ENCODE assay signal across 16 mouse cellular contexts in the genomic region with DNA sequence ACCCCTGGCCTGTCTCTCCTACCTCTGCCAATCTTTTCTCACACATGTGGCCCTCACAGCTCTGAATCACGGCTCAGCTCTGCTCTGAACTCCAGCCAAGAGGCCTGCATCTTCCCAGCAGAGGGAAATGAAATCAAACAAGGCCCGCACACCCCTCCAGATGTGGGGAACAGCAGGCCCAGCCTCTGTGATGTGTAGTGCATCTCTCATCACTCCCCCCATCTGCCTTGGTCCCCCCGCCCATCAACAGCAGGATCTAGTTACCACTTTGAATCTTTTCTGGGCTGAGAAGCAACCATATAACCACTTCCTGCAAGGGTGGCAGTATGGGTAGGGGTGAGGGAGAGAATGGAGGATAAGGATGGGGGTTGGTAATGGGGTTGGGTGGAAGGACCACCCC. TPM values are rescaled to one million over a fixed set of nuclear protein-coding genes. Genes with fewer than 3 reads are reported as not detected.
DNase-seq lines count a peak whose midpoint lies in the region; ATAC-seq lines count a peak whose summit lies in the region.
"Had no signal": no experiment of that assay in that cellular context is flagged by ENCODE, and none has a peak within 500 bp of the region (broad histone marks: within the 10 kb centered on the region; RNA-seq: fewer than 3 reads in every experiment).

No protein-coding gene starts in this region.

- peaks cover 22% of the 10 kb centered on the region for H3K4me1 ChIP-seq in embryonic facial prominence, embryonic 13.5 days
- no peaks in the 10 kb centered on the region for H3K4me1 ChIP-seq in intestine, embryonic 16.5 days (ENCODE audit: control insufficient read depth, insufficient read depth, low read length)
- H3K4me1 ChIP-seq: liver, embryonic 13.5 days; stomach, embryonic 15.5 days had no signal

- no peaks in the 10 kb centered on the region for H3K27me3 ChIP-seq in embryonic facial prominence, embryonic 13.5 days
- no peaks in the 10 kb centered on the region for H3K27me3 ChIP-seq in intestine, embryonic 16.5 days (replicated peaks; ENCODE audit: control insufficient read depth, insufficient read depth, low read length)
- H3K27me3 ChIP-seq: heart, embryonic 13.5 days; liver, embryonic 13.5 days; stomach, embryonic 15.5 days had no signal

- H3K27ac ChIP-seq in embryonic facial prominence, embryonic 13.5 days: peak overlapping the region; percentile 80
- H3K27ac ChIP-seq in intestine, embryonic 16.5 days (ENCODE audit: low read length): no peak overlapping the region
- H3K27ac ChIP-seq: heart, embryonic 13.5 days; hindbrain, embryonic 14.5 days; liver, embryonic 13.5 days; macrophage; stomach, embryonic 15.5 days had no signal

- peak; percentile 39 for DNase-seq in 3134 (ENCODE audit: extremely low read depth, insufficient read length, low spot score)
- peak; percentile 21 for DNase-seq in 416B (ENCODE audit: low read depth)
- DNase-seq in naive thymus-derived CD4-positive, alpha-beta T cell, adult 2 months (ENCODE audit: low read depth): peak; percentile 42
- no peak for DNase-seq in heart, postnatal 10 days
- DNase-seq in testis, postnatal 10 days (ENCODE audit: low spot score): no peak
- DNase-seq: cerebellum, adult 8-10 months; gastrocnemius, postnatal 25 days; kidney, adult 9 months; liver, embryonic 13.5 days; retina, postnatal 1 day had no signal

- no peak overlapping the region for H3K4me2 ChIP-seq in embryonic facial prominence, embryonic 13.5 days
- no peak overlapping the region for H3K4me2 ChIP-seq in intestine, embryonic 16.5 days (ENCODE audit: low read depth, low read length)
- H3K4me2 ChIP-seq: heart, embryonic 13.5 days; hindbrain, embryonic 14.5 days; liver, embryonic 13.5 days; stomach, embryonic 15.5 days had no signal

- intact Hi-C loops in heart, postnatal 10 days (cut with DNase I): no loop called here

- peak; percentile 52 for ATAC-seq in embryonic facial prominence, embryonic 13.5 days (ENCODE audit: insufficient number of reproducible peaks, insufficient read depth, low FRiP score, low TSS enrichment, low read depth)
- ATAC-seq in intestine, embryonic 16.5 days: no peak

- 0 out of 2 replicates have a peak overlapping the region, but pooled peaks have one; percentile 32 for H3K9ac ChIP-seq in embryonic facial prominence, embryonic 13.5 days
- H3K9ac ChIP-seq in intestine, embryonic 16.5 days (ENCODE audit: low read depth, low read length): no peak overlapping the region
- H3K9ac ChIP-seq: heart, embryonic 13.5 days; hindbrain, embryonic 14.5 days; liver, embryonic 13.5 days; stomach, embryonic 15.5 days had no signal

- 33% methylated on average over 3 of the region's 3 CpGs for WGBS in embryonic facial prominence, embryonic 13.5 days
- WGBS in intestine, embryonic 16.5 days: 54% methylated on average over 3 of the region's 3 CpGs

- no peaks in the 10 kb centered on the region for H3K36me3 ChIP-seq in embryonic facial prominence, embryonic 13.5 days
- no peaks in the 10 kb centered on the region for H3K36me3 ChIP-seq in intestine, embryonic 16.5 days (ENCODE audit: control insufficient read depth, insufficient read depth, low read length)
- H3K36me3 ChIP-seq: heart, embryonic 13.5 days; liver, embryonic 13.5 days; stomach, embryonic 15.5 days had no signal

- H3K9me3 ChIP-seq in embryonic facial prominence, embryonic 13.5 days: no peaks in the 10 kb centered on the region; the same call in 1 of the 2 replicates
- no peaks in the 10 kb centered on the region for H3K9me3 ChIP-seq in intestine, embryonic 16.5 days (ENCODE audit: control insufficient read depth, low read length)
- H3K9me3 ChIP-seq: heart, embryonic 13.5 days; liver, embryonic 13.5 days; stomach, embryonic 15.5 days had no signal

- H3K4me3 ChIP-seq in embryonic facial prominence, embryonic 13.5 days: no peak overlapping the region
- no peak overlapping the region for H3K4me3 ChIP-seq in intestine, embryonic 16.5 days (ENCODE audit: low read length)
- H3K4me3 ChIP-seq: heart, embryonic 13.5 days; liver, embryonic 13.5 days; stomach, embryonic 15.5 days had no signal

RNA-seq across cellular contexts. Expression of a gene that starts 20.0 kb away (rescaled TPM):
- polyA plus RNA-seq in embryonic facial prominence, embryonic 13.5 days (2015; fragmentation: Nextera tagmentation; extraction: Ambion mirVana): 3.9 and 4.0 TPM in 2 replicates
- total RNA-seq in heart, postnatal 10 days (2021): 10 to 100 TPM; 17.9 to 18.7 TPM
- 11.3 and 13.7 TPM in 2 replicates for polyA plus RNA-seq in intestine, embryonic 16.5 days (2015; fragmentation: Nextera tagmentation; extraction: Ambion mirVana)

RNA-seq across cellular contexts. Expression of a gene that starts 28.9 kb away (rescaled TPM):
- polyA plus RNA-seq in embryonic facial prominence, embryonic 13.5 days (2015; fragmentation: Nextera tagmentation; extraction: Ambion mirVana): not detected in 2 replicates
- under 1 TPM; 0.12 to 0.41 TPM for total RNA-seq in heart, postnatal 10 days (2021)
- polyA plus RNA-seq in intestine, embryonic 16.5 days (2015; fragmentation: Nextera tagmentation; extraction: Ambion mirVana): 2.2 and 3.7 TPM in 2 replicates
- polyA plus RNA-seq: heart, embryonic 13.5 days; liver, embryonic 13.5 days; macrophage had no signal

Comparison
In these comparisons a context has a peak if more than half of its experiments do, and no peak if none do; other contexts are left out.
1. DNase-seq: peak in 3134 (single experiment), 416B (single experiment) and naive thymus-derived CD4-positive, alpha-beta T cell, adult 2 months (single experiment); none in heart, postnatal 10 days (0 of 2) and testis, postnatal 10 days (single experiment).